Mouse (Mus musculus) ovary, postnatal 10 days (tissue): ENCODE measurements at regions not wholly inside any gene's neighbourhood (a gene's known extent, or its start where the extent isn't known, plus 50 kb on each side); places are given as distances from the start of the nearest gene placed in this dataset.

Experiments used
- DNase-seq: peaks from one replicate; pipeline ENCODE4 v3.0.0; 2022; ENCODE audit warnings: low spot score

DNA sequence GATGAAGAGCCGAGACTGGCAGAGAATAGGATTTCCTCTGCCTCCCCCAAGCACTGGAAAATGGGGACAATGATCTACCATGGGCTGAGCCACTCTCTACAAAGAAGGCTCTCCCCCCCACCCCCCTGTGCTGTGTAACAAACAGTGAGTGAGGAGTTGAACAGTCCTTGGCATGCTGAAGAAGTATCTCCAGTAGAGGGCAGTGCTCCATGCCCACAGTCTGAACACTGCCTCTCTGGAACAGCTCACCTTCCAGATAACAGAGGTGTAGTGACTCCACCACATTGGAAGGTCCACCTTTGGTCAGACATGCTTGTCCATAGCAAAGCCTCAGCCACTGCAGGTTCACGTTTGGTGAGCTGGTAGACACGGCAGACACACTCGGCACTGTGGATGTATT lies 85.2 kb upstream of the Bach2 start:
- no peak for DNase-seq

DNA sequence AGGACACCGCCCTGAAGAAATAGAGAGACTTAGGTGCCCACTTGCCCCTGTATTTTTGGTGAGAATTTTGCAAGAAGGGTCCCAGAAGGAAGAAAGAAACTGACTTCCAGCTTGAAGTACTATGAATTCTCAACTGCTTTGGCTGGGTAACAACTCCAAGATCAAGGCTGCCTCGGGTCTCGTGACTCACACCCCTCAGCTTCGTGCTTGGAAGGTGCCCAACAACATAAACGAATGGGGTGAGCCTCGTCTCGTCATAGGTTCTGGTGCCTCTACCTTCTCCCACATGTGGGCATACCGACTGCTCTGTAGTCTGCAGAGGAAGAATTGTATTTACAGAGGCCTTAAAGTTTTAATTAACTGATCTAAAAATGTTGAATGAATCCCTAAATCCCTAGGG lies 81.6 kb upstream of the Bach2 start:
- no peak for DNase-seq

DNA sequence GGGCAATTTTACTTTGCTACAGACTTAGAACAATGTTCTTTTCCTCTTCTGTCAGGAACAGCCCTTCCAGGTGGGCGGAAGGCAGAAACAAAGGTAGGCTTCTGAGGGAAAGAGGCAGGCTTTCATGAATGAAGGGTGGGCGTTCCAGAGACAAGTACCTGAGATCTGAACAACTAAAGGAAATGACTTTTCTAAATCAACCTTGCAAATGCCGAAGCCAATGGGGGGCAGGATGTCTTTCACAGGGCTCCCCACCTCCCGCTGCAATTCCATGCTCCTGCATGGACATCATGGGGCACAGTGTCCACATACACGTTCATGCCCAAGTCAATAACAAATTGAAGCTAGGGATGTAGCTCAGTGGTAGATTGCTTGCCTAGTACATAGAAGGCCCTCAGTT lies 80.2 kb upstream of the Bach2 start:
- no peak for DNase-seq

DNA sequence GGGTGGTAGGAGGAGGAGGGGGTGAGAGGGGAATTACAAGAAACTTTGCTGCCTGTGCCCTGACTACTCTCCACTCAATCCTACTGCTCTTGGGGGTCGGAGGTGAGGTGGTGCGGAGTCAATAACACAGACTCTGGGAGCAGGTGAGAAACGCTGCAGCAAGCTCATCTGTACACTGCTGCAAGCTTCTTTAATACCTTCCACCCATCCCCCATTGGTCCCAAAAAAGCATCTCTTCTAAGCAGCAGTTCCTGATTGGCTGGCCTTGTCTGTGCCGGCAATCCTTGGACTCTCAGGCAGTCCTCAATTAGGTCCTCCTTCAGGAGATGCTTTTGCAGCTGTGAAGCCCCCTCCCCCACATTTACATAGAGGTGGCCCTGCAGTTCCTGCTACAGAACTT lies 79.7 kb upstream of the Bach2 start:
- no peak for DNase-seq

DNA sequence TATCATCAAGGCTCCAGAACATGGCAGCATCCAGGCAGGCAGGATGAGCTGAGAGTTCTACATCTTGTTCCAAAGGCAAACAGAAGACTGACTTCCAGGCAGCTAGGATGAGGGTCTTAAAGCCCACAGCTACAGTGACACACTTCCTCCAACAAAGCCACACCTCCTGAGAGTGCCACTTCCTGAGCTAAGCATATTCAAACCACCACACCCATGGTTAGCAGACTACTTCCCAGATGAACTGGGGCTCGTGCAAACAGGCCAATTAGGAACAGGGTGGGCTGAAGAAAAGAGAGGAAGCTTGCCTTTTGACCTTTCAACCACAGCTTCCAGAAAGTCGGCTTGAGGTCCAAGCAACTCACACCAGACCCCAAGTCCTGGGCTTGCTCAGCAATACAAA lies 77.8 kb upstream of the Bach2 start:
- no peak for DNase-seq

DNA sequence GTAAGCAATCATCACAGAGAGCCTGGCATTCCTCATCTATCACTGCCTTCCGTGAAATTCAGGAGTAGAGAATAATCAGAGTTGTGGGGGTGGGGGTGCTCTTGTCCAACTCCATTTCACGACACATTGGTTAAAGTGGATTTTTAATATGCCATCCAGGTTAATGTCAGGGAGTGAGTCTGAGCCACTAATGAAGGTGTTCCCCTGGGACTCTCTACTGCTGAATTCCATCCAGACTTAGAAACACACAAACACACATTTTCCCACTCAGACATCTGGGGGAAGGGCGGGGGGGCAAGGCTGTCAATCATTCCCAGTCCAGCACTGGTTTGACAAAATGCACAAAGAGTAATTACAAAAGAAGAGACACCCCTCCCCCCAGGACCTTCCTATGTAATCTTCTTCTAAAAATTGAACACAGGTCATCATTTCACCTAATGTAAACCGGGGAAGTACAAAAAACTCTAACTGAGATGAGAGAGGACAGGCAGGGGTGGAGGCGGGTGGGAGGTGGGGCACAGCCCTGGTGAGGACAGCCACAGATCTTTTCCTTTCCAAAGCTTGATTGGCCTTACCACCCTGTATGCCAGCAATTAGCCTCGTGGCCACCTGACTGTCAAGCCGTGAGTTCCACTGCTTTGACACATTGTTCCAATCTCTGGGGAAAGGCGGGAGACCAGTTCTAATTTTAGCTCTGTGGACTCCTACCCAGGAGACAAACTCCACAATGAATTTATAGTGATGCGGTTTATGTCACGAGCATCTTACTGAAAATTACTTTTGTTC lies 76.5 kb upstream of the Bach2 start:
- no peak for DNase-seq

DNA sequence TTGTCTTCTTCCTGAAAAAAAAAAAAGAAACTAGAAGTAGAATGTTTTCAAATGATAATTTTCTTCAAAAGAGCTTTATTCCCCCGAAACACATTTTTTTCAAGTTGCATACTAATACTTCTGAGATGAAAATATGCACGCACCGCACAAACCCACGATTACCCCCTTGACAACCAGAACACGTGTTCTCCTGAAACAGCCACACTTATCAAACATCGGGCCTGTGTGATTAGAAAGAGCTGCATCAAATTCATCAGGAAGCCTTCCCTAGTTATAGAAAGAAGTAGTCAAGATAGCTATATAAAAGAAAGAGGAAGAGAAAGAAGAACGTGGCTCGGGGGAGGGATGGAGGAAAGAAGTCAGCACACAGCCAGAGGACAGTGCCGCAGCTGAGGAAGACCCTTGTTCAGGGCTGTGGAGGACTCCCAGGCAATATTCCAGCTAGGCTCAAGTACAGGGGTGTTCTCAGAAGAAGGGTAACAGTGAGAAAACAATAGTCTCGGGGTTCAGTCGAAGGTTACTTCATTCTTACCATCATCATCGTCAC lies 75.8 kb upstream of the Bach2 start:
- DNase-seq, result no peak

DNA sequence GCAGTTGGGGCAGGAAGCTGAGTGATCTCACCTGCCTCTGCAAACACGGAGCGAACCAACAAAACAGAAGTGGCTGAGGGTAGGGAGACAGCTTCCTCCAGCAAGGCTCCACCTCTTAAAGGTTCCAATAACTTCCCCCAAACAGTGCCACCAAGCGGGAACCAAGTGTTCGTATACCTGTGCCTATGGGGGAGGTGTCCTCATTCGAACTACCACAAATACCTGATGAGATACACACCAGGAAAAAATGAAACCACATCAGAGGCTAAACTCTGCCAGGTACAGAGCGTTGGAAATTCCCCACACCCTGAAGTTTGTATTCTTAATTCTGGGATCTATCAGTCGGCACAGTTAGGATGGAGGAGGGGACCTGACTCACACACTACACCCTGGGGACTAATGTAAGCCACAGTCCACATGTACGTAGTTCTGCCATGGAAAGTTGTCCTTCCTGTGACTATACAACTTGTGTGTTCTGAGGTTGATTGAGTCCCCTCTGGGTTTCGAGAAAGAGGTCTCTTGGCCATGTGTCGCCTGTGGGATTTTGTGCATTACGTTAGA lies 74.4 kb upstream of the Bach2 start:
- no peak for DNase-seq

DNA sequence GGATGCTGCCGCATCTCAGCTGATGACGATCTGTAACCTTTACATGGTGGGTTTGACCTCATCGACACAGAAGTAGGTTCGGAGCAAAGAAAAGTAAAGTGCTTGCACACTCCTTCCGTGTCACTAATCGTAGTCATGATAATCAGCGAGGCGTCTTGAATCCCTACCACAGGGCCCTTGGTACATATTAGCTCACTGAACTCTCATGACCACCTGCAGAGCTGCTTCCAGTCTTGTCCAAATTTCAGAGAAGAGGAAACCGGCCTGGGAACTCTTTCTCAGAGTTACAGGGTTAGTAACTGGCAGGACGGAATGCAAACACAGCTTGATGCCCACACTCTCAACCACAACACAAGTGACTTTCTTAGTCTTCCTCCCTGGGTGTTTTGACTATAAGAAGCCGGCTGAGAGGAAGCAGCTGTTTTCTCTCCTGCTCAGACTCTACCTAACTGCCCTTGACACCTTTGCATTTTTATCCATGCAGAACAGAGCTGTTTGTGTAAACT lies 73.8 kb upstream of the Bach2 start:
- DNase-seq, result no peak

DNA sequence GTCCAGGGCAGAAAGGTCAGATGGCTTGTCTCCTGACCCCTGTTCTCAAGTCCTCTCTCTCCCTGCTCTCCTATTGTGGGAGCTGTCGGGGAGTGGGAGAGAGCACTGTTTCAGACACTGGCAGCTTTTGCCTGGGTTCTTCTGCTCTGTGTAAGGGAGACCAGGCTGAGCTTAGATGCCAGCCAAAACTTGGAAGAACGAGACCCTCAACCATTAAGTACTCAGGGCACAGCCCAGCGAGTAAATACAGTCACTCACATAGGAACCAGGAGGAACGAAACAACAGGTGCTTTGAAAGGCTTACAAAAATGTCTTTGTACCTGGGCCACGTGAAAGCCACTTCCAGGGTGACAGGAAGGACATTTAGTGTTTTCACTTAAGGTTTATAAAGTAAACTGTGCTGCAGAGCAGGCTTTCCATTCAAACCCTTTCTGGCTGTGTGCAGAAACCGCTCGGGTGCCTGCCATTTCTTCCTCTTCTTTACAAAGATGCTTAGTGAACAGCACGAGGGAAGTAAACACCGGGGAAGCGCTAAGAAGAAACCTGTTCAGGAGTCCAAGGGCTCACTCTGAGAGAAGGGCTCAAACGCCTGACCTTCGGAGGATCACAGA lies 72.6 kb upstream of the Bach2 start:
- no peak for DNase-seq

DNA sequence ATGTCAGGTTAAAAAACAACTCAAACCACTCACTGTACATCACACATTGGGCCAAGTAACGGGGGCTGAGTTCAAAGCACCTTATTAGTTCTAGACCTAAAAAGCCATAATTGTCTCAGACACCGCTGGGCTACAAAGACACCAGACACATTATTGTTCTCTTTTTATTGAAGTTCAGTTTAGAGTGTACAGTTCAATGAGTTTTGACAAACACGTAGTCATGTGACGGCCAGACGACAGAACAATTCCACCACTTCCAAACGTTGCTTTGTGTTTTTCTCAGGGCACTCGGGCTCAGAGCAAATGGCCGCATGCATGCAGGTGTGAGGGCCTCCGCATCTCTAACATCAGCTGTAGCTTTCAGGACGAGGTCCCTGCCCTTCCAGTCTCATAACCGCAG lies 71.5 kb upstream of the Bach2 start:
- no peak for DNase-seq

DNA sequence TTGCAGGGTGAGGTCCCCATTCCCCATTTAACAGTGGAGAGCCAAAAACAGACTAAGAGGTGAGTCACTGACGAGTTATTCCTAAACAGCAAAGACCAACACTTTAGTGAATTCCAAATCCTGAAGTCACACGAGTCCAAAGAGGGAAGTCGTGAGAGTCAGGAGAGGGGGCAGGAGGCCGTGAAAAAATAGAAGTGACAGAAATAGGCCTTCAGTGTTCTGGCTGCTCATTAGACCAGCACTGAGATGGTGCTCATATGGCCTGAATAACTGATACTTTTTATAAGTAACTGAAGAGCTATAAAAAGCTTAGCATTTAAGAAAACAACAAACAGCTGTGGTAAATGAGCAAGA lies 68.5 kb upstream of the Bach2 start:
- DNase-seq, result no peak

DNA sequence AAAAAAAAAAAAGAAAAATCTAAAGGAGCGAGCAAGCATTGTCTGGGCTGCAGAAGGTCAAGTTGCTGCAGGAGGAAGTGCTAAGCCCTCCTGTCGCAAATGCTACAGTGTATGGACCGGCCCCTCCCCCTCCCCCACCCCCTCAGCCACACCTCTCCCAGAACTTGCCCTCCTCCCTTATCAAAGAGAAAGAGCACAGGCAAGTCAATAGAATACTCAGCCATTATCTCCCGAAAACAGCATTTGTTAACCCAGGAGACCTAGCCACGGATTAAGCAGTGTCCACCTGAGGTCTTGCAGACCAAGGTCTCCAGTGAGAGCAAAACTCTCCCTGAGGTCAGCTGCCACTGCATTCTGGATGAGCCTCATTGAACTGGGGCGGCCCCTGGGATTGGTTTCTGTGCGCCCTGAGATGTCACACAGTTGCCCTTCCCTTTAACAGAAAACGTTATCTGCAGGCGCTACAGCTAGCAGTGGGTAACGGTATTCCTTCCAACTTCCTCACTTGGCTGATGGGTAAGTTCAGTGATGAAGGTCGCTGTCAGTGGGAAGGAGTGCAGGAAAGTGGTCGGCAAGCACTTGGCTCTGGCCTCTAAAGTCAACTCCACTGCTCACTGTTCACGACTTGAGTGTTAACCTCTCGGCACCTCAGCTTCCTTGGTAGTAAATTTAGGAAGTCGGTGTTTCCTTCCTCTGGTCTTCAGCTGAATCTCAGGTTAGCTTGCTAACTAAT lies 68.0 kb upstream of the Bach2 start:
- DNase-seq, result no peak

DNA sequence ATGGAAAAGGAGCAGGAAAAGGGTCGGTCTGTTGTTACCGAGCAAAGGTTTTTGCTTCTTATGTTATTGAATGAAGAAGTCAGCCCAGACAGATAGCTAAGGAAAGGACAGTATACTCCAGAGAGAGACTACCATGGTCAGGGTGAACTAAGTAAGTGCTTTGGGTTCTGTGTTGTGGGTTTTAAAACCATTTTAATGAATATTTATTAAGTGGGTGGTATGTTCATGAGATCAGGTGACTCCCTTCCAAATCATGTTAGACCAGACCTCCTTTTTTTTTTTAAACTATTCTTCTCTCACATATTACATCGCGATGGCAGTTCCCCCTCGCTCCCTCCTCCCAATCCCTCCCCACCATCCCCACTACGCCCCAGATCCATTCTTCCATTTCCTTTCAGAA lies 67.3 kb upstream of the Bach2 start:
- no peak for DNase-seq

DNA sequence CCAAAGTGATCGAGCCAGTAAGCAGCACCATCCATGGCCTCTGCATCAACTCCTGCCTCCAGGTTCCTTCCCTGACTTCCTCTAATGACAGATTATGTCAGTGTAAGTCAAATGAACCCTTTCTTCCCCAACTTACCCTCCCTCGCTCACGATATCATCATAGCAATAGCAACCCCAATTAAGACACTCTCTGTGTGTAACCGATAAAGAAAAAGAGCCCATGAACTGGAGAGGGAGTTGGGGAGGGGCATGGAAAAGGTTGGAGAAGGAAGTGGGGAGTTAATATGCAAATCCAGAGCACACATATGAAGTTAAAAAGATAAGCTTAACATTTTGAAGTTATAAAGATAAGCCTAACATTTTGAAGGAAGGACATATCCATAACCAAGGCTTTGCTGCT lies 65.6 kb upstream of the Bach2 start:
- DNase-seq, result no peak

DNA sequence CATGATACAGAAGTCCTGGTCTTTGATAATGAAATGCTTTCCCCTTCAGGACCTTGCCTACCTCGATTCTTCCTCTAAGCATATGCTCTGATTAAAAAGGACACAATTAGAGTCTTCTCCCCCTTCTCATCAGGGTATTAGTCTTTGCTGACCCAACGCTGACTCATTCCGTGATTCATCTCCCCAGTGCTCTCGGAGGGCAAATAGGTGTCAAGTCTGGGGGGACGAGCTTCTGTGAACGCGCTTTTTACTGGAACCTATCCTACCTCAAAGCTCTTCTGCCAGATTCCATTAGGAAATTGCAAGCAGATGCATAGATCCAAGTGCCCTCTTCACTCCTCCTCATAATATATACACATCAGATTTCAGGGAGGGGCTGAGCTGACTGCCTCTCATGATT lies 63.8 kb upstream of the Bach2 start:
- DNase-seq, result no peak

DNA sequence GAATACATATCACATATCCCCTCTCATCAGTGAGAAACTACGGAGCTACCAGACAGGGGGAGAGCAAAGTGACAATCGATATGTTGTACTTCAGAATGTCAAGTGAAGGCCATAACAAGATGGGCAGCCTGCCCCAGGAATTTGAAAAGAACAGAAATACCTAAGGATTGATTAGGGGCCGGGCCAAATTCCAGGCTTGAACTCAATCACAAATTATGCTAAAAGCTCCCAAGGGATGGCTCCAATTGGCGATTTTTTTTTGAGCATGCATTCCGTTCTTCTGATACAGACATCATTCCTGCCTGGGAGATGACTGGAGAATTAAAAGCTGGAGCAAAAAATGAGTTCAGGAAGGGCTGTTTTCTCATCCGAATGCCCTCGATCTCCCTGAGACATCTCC lies 63.4 kb upstream of the Bach2 start:
- no peak for DNase-seq

DNA sequence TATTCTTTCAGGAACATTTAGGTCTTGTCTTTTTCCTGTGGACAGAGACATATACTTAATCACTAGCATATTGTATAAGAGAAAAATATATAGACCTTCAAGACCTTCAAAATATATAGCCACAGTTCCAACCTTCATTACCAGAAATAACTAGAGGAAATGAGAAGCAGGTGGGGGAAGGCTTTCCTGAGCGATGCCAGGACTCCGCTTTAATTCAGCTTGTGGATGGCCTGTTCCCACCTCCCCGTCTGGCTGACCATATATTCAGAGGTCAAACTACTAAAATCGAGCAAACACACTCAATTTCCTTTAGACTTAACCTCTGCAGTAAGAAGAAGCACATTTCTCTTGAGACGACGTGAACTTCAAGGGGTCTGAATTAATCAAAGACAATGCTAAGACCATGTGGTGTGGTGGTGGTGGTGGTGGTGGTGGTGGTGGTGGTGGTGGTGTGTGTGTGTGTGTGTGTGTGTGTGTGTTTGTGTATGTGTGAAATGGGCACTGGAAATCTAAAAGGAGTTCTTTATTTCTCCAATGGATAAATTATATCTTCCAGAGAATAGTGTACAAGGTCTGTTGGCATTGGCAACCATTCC lies 62.7 kb upstream of the Bach2 start:
- DNase-seq, result no peak

DNA sequence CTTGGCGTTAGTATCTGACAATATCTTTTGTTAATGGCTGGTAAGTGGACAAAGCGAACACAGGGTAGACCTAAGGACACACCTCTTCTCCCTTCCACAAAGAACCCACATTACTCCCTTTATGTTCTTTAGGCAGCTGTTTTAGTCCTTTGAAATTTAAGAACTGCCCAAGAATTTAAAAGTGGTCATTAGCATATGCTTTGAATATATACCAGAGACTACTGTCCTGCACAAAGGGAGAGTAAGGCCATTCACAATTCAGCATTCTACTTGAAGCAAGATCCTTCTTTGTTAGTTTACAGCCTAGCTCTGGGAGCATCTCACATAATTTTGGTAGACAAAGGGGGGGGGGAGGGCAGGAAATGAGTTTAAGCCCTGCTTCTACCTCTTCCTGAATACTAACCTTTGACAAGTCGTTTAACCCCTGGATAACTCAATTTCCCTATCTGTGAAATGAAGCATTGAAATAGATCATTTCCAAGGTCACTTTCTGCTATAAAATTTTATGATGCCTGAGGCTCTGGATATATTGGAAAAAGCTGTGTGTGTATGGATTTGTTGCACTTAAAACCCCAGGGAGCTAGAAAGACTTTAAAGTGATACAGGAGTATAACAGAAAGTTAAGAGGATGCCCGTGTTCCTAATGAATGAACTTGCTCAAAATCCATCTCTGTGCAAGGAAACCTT lies 62.0 kb upstream of the Bach2 start:
- DNase-seq, result no peak

DNA sequence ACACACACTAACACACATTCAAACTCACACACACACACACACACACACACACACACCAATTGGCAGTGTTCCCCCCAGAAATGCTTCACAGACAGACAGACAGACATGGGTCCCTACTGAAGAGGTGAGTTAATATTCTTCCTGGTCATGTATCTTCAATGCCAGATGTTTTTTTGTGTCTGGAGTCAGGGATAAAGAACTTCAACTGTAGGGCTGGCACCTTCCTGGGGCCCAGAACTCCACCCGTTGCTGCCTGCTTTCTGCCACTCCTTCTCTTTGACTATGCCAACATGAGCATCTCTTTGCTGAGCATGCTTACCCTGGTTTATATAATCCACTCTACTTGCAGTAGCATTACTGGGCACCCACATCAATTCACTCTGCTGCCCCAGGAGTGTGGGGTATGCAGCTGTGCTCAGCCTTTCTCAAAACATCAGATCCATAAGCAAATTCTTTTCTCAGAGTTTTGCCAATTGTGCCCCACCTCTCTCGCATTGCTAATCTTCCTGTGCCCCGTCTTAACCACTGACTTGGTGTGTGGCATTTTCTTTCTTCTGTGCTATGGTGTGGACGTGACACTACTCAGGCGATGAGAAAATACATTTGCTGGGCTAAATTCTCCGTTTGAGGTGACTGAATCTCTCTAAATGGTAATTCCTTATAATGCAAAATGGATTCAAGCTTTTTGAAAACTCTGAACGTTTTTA lies 60.5 kb upstream of the Bach2 start:
- no peak for DNase-seq

DNA sequence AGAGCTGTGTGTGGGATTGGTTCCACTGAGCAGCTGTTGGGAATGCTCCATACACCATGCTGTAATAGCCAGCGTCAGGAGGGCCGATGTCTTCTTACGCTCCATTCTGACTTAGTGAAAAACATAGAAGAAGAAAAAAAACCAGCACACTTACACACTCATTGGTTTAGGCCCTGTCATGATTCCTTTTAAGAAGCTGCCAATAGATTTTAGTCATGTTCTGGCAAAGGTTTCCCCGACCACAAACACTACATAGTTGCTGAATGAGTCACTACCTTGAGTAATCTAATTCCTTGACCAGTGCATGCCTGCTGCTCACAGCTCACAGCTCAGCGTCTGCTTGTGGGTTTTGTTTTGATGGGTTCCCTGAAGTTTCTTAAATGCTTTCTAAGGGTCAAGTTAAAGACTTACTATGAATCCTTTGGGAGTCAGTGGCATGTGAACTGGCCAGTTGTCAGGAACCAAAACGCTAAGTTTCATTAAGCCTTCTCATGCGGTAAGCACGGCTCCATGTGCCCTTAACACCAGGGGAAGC lies 58.8 kb upstream of the Bach2 start:
- peak; percentile 6 for DNase-seq
